Mouse (Mus musculus) bone marrow macrophage, adult 2 months (primary cell): ENCODE data around the gene Mknk2.

ENCODE experiments used
- CTCF ChIP-seq: IDR thresholded peaks from 2 replicates; pipeline ENCODE4 v1.5.1; 2012; ENCODE audit warnings: low read depth, mild to moderate bottlenecking, low read length, moderate library complexity
- POLR2A ChIP-seq: IDR thresholded peaks from 2 replicates; pipeline ENCODE4 v1.6.1; 2012; ENCODE audit warnings: mild to moderate bottlenecking, low read depth, low read length, borderline replicate concordance

DNA sequence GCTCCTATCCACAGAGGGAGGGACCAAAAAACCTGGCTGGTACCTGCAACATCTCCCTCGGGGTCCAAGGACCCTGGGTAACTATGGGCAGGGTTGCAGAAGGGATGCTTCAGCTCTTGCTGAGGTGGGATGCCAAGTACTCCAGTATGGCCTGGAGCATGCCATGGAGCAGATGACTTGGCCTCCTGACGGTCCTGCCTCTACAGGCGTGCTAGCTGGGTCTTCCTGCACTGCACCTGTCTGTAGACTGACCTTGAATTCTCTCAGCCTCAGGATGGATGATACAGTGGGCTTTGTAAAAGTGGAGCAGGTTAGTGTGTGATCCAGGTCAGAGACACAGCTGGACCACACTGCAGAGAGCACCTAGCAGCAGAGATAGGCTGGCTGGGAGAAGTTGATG lies 27.6 kb upstream of the Mknk2 start:
- TF ChIP-seq POLR2A (no peak), CTCF (no peak)
